Mouse (Mus musculus): ENCODE results near the gene Kif1c.

DNA sequence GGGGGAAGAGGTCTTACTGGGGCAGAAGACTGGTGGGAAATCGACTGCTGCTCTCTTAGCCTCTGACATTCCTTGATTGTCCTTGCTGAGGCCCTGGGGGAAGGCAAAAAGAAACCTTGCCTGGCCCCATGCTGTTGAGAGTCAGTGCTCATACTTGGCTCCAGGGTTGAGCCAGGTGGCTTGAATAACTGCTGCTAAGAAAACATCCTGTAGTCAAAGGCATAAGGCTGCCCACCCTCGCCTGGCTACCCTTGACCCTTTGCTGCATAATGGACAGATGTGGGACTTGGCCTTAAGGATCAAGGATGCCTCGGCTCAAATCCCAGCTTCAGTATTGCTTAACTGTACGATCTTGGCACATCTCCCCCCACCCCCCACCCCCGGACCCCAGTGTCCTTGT is 18.1 kb downstream of the Kif1c start:
- no peak for TF ChIP-seq GATA1 (IDR thresholded peaks at IDR 0.05; ENCODE audit: low read length)
- TF ChIP-seq TAL1 (IDR thresholded peaks at IDR 0.05; ENCODE audit: low read length): no peak
